In the genomic region with DNA sequence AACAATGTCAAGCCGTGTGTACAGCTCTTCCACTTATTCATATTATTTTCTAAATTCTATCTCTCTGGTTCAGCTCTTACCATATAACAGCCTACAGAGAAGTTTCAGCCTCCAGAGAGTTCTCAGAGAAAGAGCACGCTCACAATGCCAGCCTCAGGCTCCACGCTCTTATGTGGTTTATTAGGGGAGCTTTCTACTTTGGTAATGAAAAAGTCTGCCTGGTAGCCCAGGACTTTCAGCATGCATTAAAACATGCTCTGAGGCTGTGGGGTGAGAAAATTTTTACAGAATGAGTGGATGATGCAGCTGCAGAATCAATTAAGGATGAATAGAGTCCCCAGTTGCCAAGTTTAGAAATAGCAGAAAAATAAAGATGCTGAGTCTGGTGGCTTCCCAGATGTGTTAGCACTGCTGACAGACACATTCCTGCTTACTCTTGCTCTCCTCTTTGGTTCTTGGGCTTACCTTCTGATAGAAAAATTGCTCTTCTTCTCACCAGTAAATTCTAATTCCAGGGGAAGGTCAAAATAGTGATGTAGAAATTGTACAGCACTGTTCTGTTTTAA, we compare ENCODE assay signal across 30 mouse cellular contexts.
DNase-seq lines count a peak whose midpoint lies in the region; ATAC-seq and TF ChIP-seq lines count a peak whose summit lies in the region.
"Had no signal": no experiment of that assay in that cellular context is flagged by ENCODE, and none has a peak within 500 bp of the region (broad histone marks: within the 10 kb centered on the region; RNA-seq: fewer than 3 reads in every experiment).

No protein-coding gene starts in this region.

- H3K4me3 ChIP-seq in embryonic facial prominence, embryonic 14.5 days (ENCODE audit: low read depth, low read length): no peak overlapping the region
- no peak overlapping the region for H3K4me3 ChIP-seq in embryonic facial prominence, embryonic 10.5 days
- H3K4me3 ChIP-seq in limb, embryonic 14.5 days (replicated peaks; ENCODE audit: low read length): no peak overlapping the region
- no peak overlapping the region for H3K4me3 ChIP-seq in limb, embryonic 10.5 days
- H3K4me3 ChIP-seq in midbrain, postnatal 0 days (ENCODE audit: low read depth, low read length): no peak overlapping the region
- H3K4me3 ChIP-seq: heart, embryonic 13.5 days; hindbrain, embryonic 10.5 days; hindbrain, embryonic 15.5 days; kidney, embryonic 15.5 days; neural tube, embryonic 15.5 days; stomach, embryonic 15.5 days had no signal

- H3K36me3 ChIP-seq in embryonic facial prominence, embryonic 14.5 days (ENCODE audit: control insufficient read depth, insufficient read depth, low read length): no peaks in the 10 kb centered on the region
- no peaks in the 10 kb centered on the region for H3K36me3 ChIP-seq in embryonic facial prominence, embryonic 10.5 days (replicated peaks)
- H3K36me3 ChIP-seq in limb, embryonic 14.5 days (ENCODE audit: control insufficient read depth, insufficient read depth, low read length): no peaks in the 10 kb centered on the region
- H3K36me3 ChIP-seq in limb, embryonic 10.5 days: no peaks in the 10 kb centered on the region
- no peaks in the 10 kb centered on the region for H3K36me3 ChIP-seq in midbrain, postnatal 0 days (ENCODE audit: insufficient read depth, low read length)
- H3K36me3 ChIP-seq: G1E; heart, embryonic 13.5 days; hindbrain, embryonic 10.5 days; hindbrain, embryonic 15.5 days; kidney, embryonic 15.5 days; neural tube, embryonic 15.5 days; stomach, embryonic 15.5 days had no signal

- no peak overlapping the region; the same call in 1 of the 2 replicates for H3K27ac ChIP-seq in embryonic facial prominence, embryonic 14.5 days (replicated peaks; ENCODE audit: low read depth, low read length)
- no peak overlapping the region for H3K27ac ChIP-seq in embryonic facial prominence, embryonic 10.5 days (replicated peaks)
- H3K27ac ChIP-seq in limb, embryonic 14.5 days (replicated peaks; ENCODE audit: low read depth, low read length): no peak overlapping the region
- no peak overlapping the region for H3K27ac ChIP-seq in limb, embryonic 10.5 days
- H3K27ac ChIP-seq in midbrain, postnatal 0 days (ENCODE audit: low read depth, low read length): no peak overlapping the region
- H3K27ac ChIP-seq: heart, embryonic 13.5 days; hindbrain, embryonic 10.5 days; hindbrain, embryonic 15.5 days; kidney, embryonic 15.5 days; liver, embryonic 14.5 days; macrophage; neural tube, embryonic 15.5 days; stomach, embryonic 15.5 days had no signal

- no peaks in the 10 kb centered on the region for H3K27me3 ChIP-seq in embryonic facial prominence, embryonic 14.5 days (replicated peaks; ENCODE audit: control insufficient read depth, insufficient read depth, low read length)
- H3K27me3 ChIP-seq in embryonic facial prominence, embryonic 10.5 days (replicated peaks; ENCODE audit: low read depth, poor library complexity, severe bottlenecking): no peaks in the 10 kb centered on the region
- H3K27me3 ChIP-seq in limb, embryonic 14.5 days (ENCODE audit: control insufficient read depth, insufficient read depth, low read length): no peaks in the 10 kb centered on the region
- no peaks in the 10 kb centered on the region for H3K27me3 ChIP-seq in limb, embryonic 10.5 days (ENCODE audit: low read depth, poor library complexity, severe bottlenecking)
- H3K27me3 ChIP-seq in midbrain, postnatal 0 days (ENCODE audit: insufficient read depth, low read length): no peaks in the 10 kb centered on the region
- H3K27me3 ChIP-seq: heart, embryonic 13.5 days; hindbrain, embryonic 15.5 days; kidney, embryonic 15.5 days; neural tube, embryonic 15.5 days; stomach, embryonic 15.5 days had no signal

- 64% methylated on average over 3 of the region's 3 CpGs for WGBS in embryonic facial prominence, embryonic 14.5 days
- 89% methylated on average over 3 of the region's 3 CpGs for WGBS in embryonic facial prominence, embryonic 10.5 days
- WGBS in limb, embryonic 14.5 days: 41% methylated on average over 3 of the region's 3 CpGs
- 91% methylated on average over 3 of the region's 3 CpGs for WGBS in limb, embryonic 10.5 days
- 48% methylated on average over 3 of the region's 3 CpGs for WGBS in midbrain, postnatal 0 days

- DNase-seq in embryonic facial prominence, embryonic 14.5 days (ENCODE audit: low spot score): peak; percentile 24
- DNase-seq in embryonic facial prominence, embryonic 10.5 days (ENCODE audit: low spot score): no peak
- peak; percentile 14 for DNase-seq in limb, embryonic 14.5 days (ENCODE audit: low spot score)
- no peak for DNase-seq in limb, embryonic 10.5 days (ENCODE audit: low spot score)
- peak; percentile 70 for DNase-seq in brain, embryonic 14.5 days (ENCODE audit: low read depth)
- DNase-seq in midbrain, postnatal 0 days (ENCODE audit: low spot score): peak; percentile 5
- DNase-seq in left cerebral cortex, adult 9 months (ENCODE audit: low spot score in 2 of 2): no peak
- DNase-seq in T-cell, adult 2 months (ENCODE audit: low spot score): no peak
- DNase-seq: adrenal gland, postnatal 25 days; cerebellum, adult 2 months; cerebellum, postnatal 14 days; gastrocnemius, postnatal 10 days; heart, postnatal 10 days; kidney, adult 11 months; kidney, postnatal 25 days; left cerebral cortex, postnatal 4 days; liver; lung, adult 2 months; lung, postnatal 10 days; right cerebral cortex, postnatal 25 days had no signal

- ATAC-seq in embryonic facial prominence, embryonic 14.5 days (ENCODE audit: low read depth): no peak
- ATAC-seq in limb, embryonic 14.5 days (ENCODE audit: low FRiP score, low read depth): no peak
- no peak for ATAC-seq in midbrain, postnatal 0 days (ENCODE audit: low FRiP score)
- ATAC-seq: inflammation-experienced regulatory T-cells, adult 6 months had no signal

- no peak for TF ChIP-seq CTCF in brain, embryonic 14.5 days (IDR thresholded peaks at IDR 0.05; ENCODE audit: borderline replicate concordance, extremely low read depth, insufficient read depth, insufficient read length)
- TF ChIP-seq CTCF in midbrain, postnatal 0 days (IDR thresholded peaks at IDR 0.05): no peak

- H3K9ac ChIP-seq in embryonic facial prominence, embryonic 14.5 days (ENCODE audit: low read depth, low read length): no peak overlapping the region
- no peak overlapping the region for H3K9ac ChIP-seq in limb, embryonic 14.5 days (ENCODE audit: low read depth, low read length, severe bottlenecking)
- H3K9ac ChIP-seq in midbrain, postnatal 0 days (replicated peaks; ENCODE audit: low read length, poor library complexity, severe bottlenecking): no peak overlapping the region
- H3K9ac ChIP-seq: heart, embryonic 13.5 days; hindbrain, embryonic 15.5 days; kidney, embryonic 15.5 days; liver, embryonic 14.5 days; neural tube, embryonic 15.5 days; stomach, embryonic 15.5 days had no signal

- H3K4me1 ChIP-seq in embryonic facial prominence, embryonic 14.5 days (ENCODE audit: control insufficient read depth, insufficient read depth, low read length): no peaks in the 10 kb centered on the region
- H3K4me1 ChIP-seq in embryonic facial prominence, embryonic 10.5 days: no peaks in the 10 kb centered on the region
- H3K4me1 ChIP-seq in limb, embryonic 14.5 days (ENCODE audit: control insufficient read depth, insufficient read depth, low read length): 0 out of 2 replicates have a peak, but pooled peaks cover 2% of the 10 kb centered on the region
- H3K4me1 ChIP-seq in limb, embryonic 10.5 days: no peaks in the 10 kb centered on the region
- no peaks in the 10 kb centered on the region for H3K4me1 ChIP-seq in midbrain, postnatal 0 days (ENCODE audit: insufficient read depth, low read length)
- H3K4me1 ChIP-seq: heart, embryonic 13.5 days; hindbrain, embryonic 10.5 days; hindbrain, embryonic 15.5 days; kidney, embryonic 15.5 days; neural tube, embryonic 15.5 days; stomach, embryonic 15.5 days had no signal

- H3K4me2 ChIP-seq in embryonic facial prominence, embryonic 14.5 days (ENCODE audit: low read depth, low read length): no peak overlapping the region
- no peak overlapping the region for H3K4me2 ChIP-seq in limb, embryonic 14.5 days (replicated peaks; ENCODE audit: low read depth, low read length, severe bottlenecking)
- no peak overlapping the region for H3K4me2 ChIP-seq in midbrain, postnatal 0 days (ENCODE audit: low read depth, low read length, poor library complexity, severe bottlenecking)
- H3K4me2 ChIP-seq: heart, embryonic 13.5 days; hindbrain, embryonic 15.5 days; kidney, embryonic 15.5 days; neural tube, embryonic 15.5 days; stomach, embryonic 15.5 days had no signal

- no peaks in the 10 kb centered on the region for H3K9me3 ChIP-seq in embryonic facial prominence, embryonic 14.5 days (ENCODE audit: control insufficient read depth, low read length)
- no peaks in the 10 kb centered on the region for H3K9me3 ChIP-seq in embryonic facial prominence, embryonic 10.5 days
- H3K9me3 ChIP-seq in limb, embryonic 14.5 days (ENCODE audit: control insufficient read depth, low read length): no peaks in the 10 kb centered on the region
- H3K9me3 ChIP-seq in limb, embryonic 10.5 days (replicated peaks): no peaks in the 10 kb centered on the region
- H3K9me3 ChIP-seq in midbrain, postnatal 0 days (ENCODE audit: low read length): no peaks in the 10 kb centered on the region
- H3K9me3 ChIP-seq: G1E; heart, embryonic 13.5 days; hindbrain, embryonic 10.5 days; hindbrain, embryonic 15.5 days; kidney, embryonic 15.5 days; neural tube, embryonic 15.5 days; stomach, embryonic 15.5 days had no signal

- TF ChIP-seq POLR2A in limb, embryonic 14.5 days (IDR thresholded peaks at IDR 0.05; ENCODE audit: borderline replicate concordance, extremely low read depth, insufficient read depth, insufficient read length): no peak
- TF ChIP-seq POLR2A in brain, embryonic 14.5 days (IDR thresholded peaks at IDR 0.05; ENCODE audit: borderline replicate concordance, extremely low read depth, insufficient read depth, insufficient read length, poor library complexity, severe bottlenecking): no peak

Comparison
In these comparisons a context has a peak if more than half of its experiments do, and no peak if none do; other contexts are left out.
1. DNase-seq: peak in embryonic facial prominence, embryonic 14.5 days (single experiment), limb, embryonic 14.5 days (single experiment), brain, embryonic 14.5 days (single experiment) and midbrain, postnatal 0 days (single experiment); none in embryonic facial prominence, embryonic 10.5 days (single experiment), limb, embryonic 10.5 days (single experiment), left cerebral cortex, adult 9 months (0 of 2) and T-cell, adult 2 months (single experiment).